Mouse (Mus musculus) embryonic facial prominence, embryonic 11.5 days (tissue): Measurements from ENCODE around the gene Elane. TPM values are rescaled to one million over a fixed set of nuclear protein-coding genes. Genes with fewer than 3 reads are reported as not detected.

ENCODE experiments used
- ATAC-seq: fragments of 200-750 bp; cut with Nextera tagmentation; replicated peaks from 2 replicates; pipeline ENCODE4 v1.8.0; 2017; ENCODE audit warnings: low read depth; ENCODE audit not compliant: insufficient number of reproducible peaks, low FRiP score, low TSS enrichment
- DNase-seq: peaks from one replicate; pipeline ENCODE4 v3.0.0-alpha.2; 2015; ENCODE audit warnings: low spot score
- H3K27ac ChIP-seq: fragments of 300-500 bp; sonication (generic); replicated peaks from 2 replicates; pipeline ENCODE4 v1.5.1; 2014; ENCODE audit warnings: mild to moderate bottlenecking, low read depth, low read length, control low read depth
- H3K27me3 ChIP-seq: fragments of 300-500 bp; sonication (generic); 2 replicates; pipeline ENCODE4 v1.6.1; 2014; ENCODE audit warnings: mild to moderate bottlenecking, low read length, moderate library complexity, mixed read lengths; ENCODE audit not compliant: control insufficient read depth, insufficient read depth
- H3K36me3 ChIP-seq: fragments of 300-500 bp; sonication (generic); replicated peaks from 2 replicates; pipeline ENCODE4 v1.6.1; 2014; ENCODE audit warnings: low read depth, mild to moderate bottlenecking, low read length, moderate library complexity, mixed read lengths; ENCODE audit not compliant: control insufficient read depth, insufficient read depth
- H3K4me1 ChIP-seq: fragments of 300-500 bp; sonication (generic); 2 replicates; pipeline ENCODE4 v1.6.1; 2014; ENCODE audit warnings: low read length, mixed read lengths; ENCODE audit not compliant: control insufficient read depth, insufficient read depth
- H3K4me2 ChIP-seq: fragments of 300-500 bp; sonication (generic); 2 replicates; pipeline ENCODE4 v1.6.1; 2014; ENCODE audit warnings: low read depth, mild to moderate bottlenecking, control low read depth, low read length, moderate library complexity
- H3K4me3 ChIP-seq: fragments of 300-500 bp; sonication (generic); 2 replicates; pipeline ENCODE4 v1.5.1; 2014; ENCODE audit warnings: low read depth, low read length, control low read depth
- H3K9ac ChIP-seq: fragments of 300-500 bp; sonication (generic); replicated peaks from 2 replicates; pipeline ENCODE4 v1.6.1; 2014; ENCODE audit warnings: mild to moderate bottlenecking, control low read depth, low read length
- H3K9me3 ChIP-seq: fragments of 300-500 bp; sonication (generic); replicated peaks from 2 replicates; pipeline ENCODE4 v1.6.1; 2016; ENCODE audit warnings: mild to moderate bottlenecking, low read length, inconsistent platforms, mixed read lengths; ENCODE audit not compliant: control insufficient read depth
- WGBS: fragments of 180-500 bp; shearing (Covaris S2); extraction: QIAGEN DNeasy Blood & Tissue Kit; methylation state at CpG from one replicate; pipeline ENCODE4 v1.1.7; 2014; 5-methylcytosine and 5-hydroxymethylcytosine counted together
- microRNA-seq: library from miRNA; unstranded; fragments of <30 nt; microRNA quantifications from one replicate; pipeline ENCODE4, GENCODE M21; 2016; ENCODE audit warnings: borderline number of aligned reads
- polyA plus RNA-seq: library from polyadenylated mRNA; unstranded; fragments of >200 nt; fragmentation: Nextera tagmentation; extraction: Ambion mirVana; gene quantifications from 2 replicates; pipeline ENCODE4 v1.2.1, GENCODE M21; 2014

Gene Elane
- polyA plus RNA-seq, 1 experiment from 2014 or later = 0.50 TPM

GRCm38 (mm10) chr10:79933861-79934260 is 47.8 kb downstream of the Elane start:
- Histone ChIP-seq H3K4me2 (no peak overlapping the region), H3K4me3 (no peak overlapping the region), H3K27me3 (no peaks in the 10 kb centered on the region), H3K9ac (no peak overlapping the region), H3K9me3 (no peaks in the 10 kb centered on the region), H3K36me3 (no peaks in the 10 kb centered on the region; the same call in 1 of the 2 replicates), H3K4me1 (peaks cover 14% of the 10 kb centered on the region; the same call in 1 of the 2 replicates), H3K27ac (no peak overlapping the region)
- no peak for ATAC-seq
- WGBS = 52% methylated on average over 6 of the region's 6 CpGs
- no peak for DNase-seq

- ATAC-seq (no peak), DNase-seq (no peak)
- Histone ChIP-seq H3K9me3 (no peaks in the 10 kb centered on the region), H3K9ac (no peak overlapping the region), H3K27me3 (no peaks in the 10 kb centered on the region), H3K4me3 (no peak overlapping the region), H3K4me1 (peaks cover 11% of the 10 kb centered on the region; the same call in 1 of the 2 replicates), H3K27ac (no peak overlapping the region), H3K36me3 (no peaks in the 10 kb centered on the region; the same call in 1 of the 2 replicates), H3K4me2 (no peak overlapping the region)
- WGBS = 73% methylated on average over 13 of the region's 13 CpGs
Observed at GRCm38 (mm10) chr10:79934272-79934721, 48.2 kb downstream of the Elane start.

DNA sequence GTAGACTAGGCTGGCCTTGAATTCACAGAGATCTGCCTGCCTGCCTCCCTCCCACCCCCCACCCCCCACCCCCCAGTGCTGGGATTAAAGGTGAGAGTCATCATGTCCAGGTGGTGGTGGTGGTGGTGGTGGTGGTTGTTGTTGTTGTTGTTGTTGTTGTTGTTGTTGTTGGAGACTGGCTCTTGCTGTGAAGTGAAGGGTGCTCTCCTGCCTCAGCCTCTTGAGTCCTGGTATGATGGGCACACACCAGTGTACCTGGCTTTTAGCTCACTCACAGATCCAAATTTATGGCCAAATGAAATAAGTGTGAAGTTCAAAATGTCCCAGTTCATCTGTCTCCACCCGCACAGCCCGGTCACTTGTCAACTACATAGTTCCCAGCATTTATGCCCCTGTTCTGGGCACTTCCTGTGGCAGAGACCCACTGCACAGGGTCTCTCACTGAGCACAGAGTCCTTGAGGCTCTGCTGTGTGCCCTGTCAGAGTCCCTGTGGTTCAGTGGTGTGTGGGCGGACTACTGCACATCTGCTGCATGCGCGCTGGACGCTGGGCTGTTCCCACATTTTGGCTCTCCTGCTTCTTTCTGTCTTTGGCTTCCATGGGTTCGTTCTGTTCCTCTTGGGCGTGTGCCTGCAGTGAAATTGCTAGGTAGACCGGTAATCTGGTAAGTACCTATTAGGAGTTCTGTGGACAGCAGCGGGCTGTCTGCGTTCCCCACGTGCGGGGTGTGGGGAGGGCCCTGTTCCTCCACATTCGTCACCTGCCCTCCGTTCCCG is 48.9 kb downstream of the Elane start:
- DNase-seq = no peak
- Histone ChIP-seq H3K4me2 (no peak overlapping the region), H3K4me3 (no peak overlapping the region), H3K36me3 (no peaks in the 10 kb centered on the region; the same call in 1 of the 2 replicates), H3K9ac (no peak overlapping the region), H3K27me3 (no peaks in the 10 kb centered on the region), H3K4me1 (peaks cover 11% of the 10 kb centered on the region; the same call in 1 of the 2 replicates), H3K27ac (no peak overlapping the region), H3K9me3 (no peaks in the 10 kb centered on the region)
- WGBS = 85% methylated on average over 16 of the region's 16 CpGs
- no peak for ATAC-seq

DNA sequence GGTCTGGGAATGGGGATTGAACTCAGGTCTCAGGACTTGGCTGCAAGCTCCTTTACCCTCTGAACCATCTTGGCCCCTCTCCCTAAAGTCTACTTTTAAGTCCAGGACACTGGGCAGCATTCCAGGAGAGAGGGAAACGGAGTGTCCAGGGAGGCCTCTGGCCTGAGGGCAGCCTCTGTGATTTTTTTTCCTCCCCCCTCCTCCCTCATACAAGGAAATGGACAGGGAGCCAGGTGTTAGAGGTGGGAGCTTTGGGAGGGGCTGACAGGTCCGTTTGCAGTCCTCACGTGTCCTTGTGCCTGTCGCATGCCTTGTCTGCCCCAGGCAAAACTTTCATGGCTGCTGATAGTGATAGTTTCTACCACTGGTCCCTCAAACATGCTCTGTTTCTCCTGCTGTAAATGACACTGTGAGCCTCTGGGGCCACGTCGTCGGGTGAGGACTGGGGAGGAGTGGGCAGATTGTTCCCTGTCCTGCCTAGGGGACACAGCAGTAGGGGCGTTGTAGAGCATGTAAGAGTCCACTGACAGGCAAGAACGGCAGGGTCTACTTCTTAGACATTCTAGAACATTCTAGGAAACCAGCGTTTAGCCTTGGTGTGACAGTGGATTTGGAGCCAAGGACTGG is 50.4 kb downstream of the Elane start:
- no peak for DNase-seq
- H3K4me3 ChIP-seq = no peak overlapping the region
- ATAC-seq = no peak
- H3K9ac ChIP-seq = no peak overlapping the region
- H3K27ac ChIP-seq = no peak overlapping the region
- peaks cover 11% of the 10 kb centered on the region; the same call in 1 of the 2 replicates for H3K4me1 ChIP-seq
- no peak overlapping the region for H3K4me2 ChIP-seq
- WGBS = 65% methylated on average over 10 of the region's 10 CpGs
- H3K9me3 ChIP-seq = no peaks in the 10 kb centered on the region
- no peaks in the 10 kb centered on the region; the same call in 1 of the 2 replicates for H3K36me3 ChIP-seq
- no peaks in the 10 kb centered on the region for H3K27me3 ChIP-seq

GRCm38 (mm10) chr10:79936911-79937441 is 50.9 kb downstream of the Elane start:
- Histone ChIP-seq H3K36me3 (no peaks in the 10 kb centered on the region), H3K9ac (no peak overlapping the region), H3K9me3 (no peaks in the 10 kb centered on the region), H3K27ac (no peak overlapping the region), H3K4me3 (no peak overlapping the region), H3K27me3 (no peaks in the 10 kb centered on the region), H3K4me2 (no peak overlapping the region), H3K4me1 (peaks cover 9% of the 10 kb centered on the region; the same call in 1 of the 2 replicates)
- DNase-seq (no peak), ATAC-seq (no peak)
- 83% methylated on average over 27 of the region's 27 CpGs for WGBS

Small RNA genes lying within 50 kb of the gene (microRNA-seq; reads per million reads assigned to microRNA genes)
- gene Mir6910 = not detected

Other genes starting within 250 kb of the Elane start
- gene Shc2, start 248.3 kb upstream of the Elane start, polyA plus RNA-seq = 9.8 and 10.5 TPM in 2 replicates
- gene Odf3l2, start 240.5 kb upstream of the Elane start, polyA plus RNA-seq = not detected in 2 replicates
- 3.9 and 5.5 TPM in 2 replicates for gene Madcam1, start 221.7 kb upstream of the Elane start, polyA plus RNA-seq
- gene Tpgs1, start 216.9 kb upstream of the Elane start, polyA plus RNA-seq = 65.6 and 67.3 TPM in 2 replicates
- 150 and 157 TPM in 2 replicates for gene Cdc34, start 204.1 kb upstream of the Elane start, polyA plus RNA-seq
- gene Gzmm, start 197.2 kb upstream of the Elane start, polyA plus RNA-seq = 0.77 TPM in 1 of 2 replicates, not detected in the other
- gene Bsg, start 181.8 kb upstream of the Elane start, polyA plus RNA-seq = 630 and 667 TPM in 2 replicates
- gene Hcn2, start 169.6 kb upstream of the Elane start, polyA plus RNA-seq = 0.14 and 0.21 TPM in 2 replicates
- gene Polrmt, start 139.7 kb upstream of the Elane start, polyA plus RNA-seq = 30.5 and 35.6 TPM in 2 replicates
- gene Fgf22, start 131.2 kb upstream of the Elane start, polyA plus RNA-seq = 0.25 and 0.38 TPM in 2 replicates
- 65.1 and 72.7 TPM in 2 replicates for gene Rnf126, start 119.3 kb upstream of the Elane start, polyA plus RNA-seq
- gene Fstl3, start 109.0 kb upstream of the Elane start, polyA plus RNA-seq = 2.4 and 2.7 TPM in 2 replicates
- not detected in 2 replicates for gene Prss57, start 95.3 kb upstream of the Elane start, polyA plus RNA-seq
- 85.7 and 102 TPM in 2 replicates for gene Palm, start 92.7 kb upstream of the Elane start, polyA plus RNA-seq
- gene Misp, start 65.3 kb upstream of the Elane start, polyA plus RNA-seq = 0.39 and 0.82 TPM in 2 replicates
- gene Ptbp1, start 31.8 kb upstream of the Elane start, polyA plus RNA-seq = 237 and 257 TPM in 2 replicates
- gene Prtn3, start 11.8 kb upstream of the Elane start, polyA plus RNA-seq = 10.9 and 11.2 TPM in 2 replicates
- 78.3 and 85.8 TPM in 2 replicates for gene Plppr3, start 11.6 kb upstream of the Elane start, polyA plus RNA-seq
- not detected in 2 replicates for gene Cfd, start 4.6 kb downstream of the Elane start, polyA plus RNA-seq
- gene Med16, start 22.7 kb downstream of the Elane start, polyA plus RNA-seq = 36.5 and 36.9 TPM in 2 replicates
- gene Gm26602, start 24.6 kb downstream of the Elane start, polyA plus RNA-seq = 4.3 and 11.5 TPM in 2 replicates
- gene Kiss1r, start 30.7 kb downstream of the Elane start, polyA plus RNA-seq = 0.48 and 0.75 TPM in 2 replicates
- 116 and 122 TPM in 2 replicates for gene R3hdm4, start 35.0 kb downstream of the Elane start, polyA plus RNA-seq
- 5.0 and 5.2 TPM in 2 replicates for gene Arid3a, start 40.8 kb downstream of the Elane start, polyA plus RNA-seq
- 118 and 123 TPM in 2 replicates for gene Wdr18, start 73.9 kb downstream of the Elane start, polyA plus RNA-seq
- gene Grin3b, start 84.5 kb downstream of the Elane start, polyA plus RNA-seq = 0.21 and 0.22 TPM in 2 replicates
- gene Tmem259, start 98.1 kb downstream of the Elane start, polyA plus RNA-seq = 13.4 and 13.7 TPM in 2 replicates
- 255 and 271 TPM in 2 replicates for gene Cnn2, start 102.3 kb downstream of the Elane start, polyA plus RNA-seq
- gene Abca7, start 110.2 kb downstream of the Elane start, polyA plus RNA-seq = 0.98 and 1.3 TPM in 2 replicates
- 5.2 and 6.7 TPM in 2 replicates for gene Arhgap45, start 130.4 kb downstream of the Elane start, polyA plus RNA-seq
- 266 and 287 TPM in 2 replicates for gene Polr2e, start 153.5 kb downstream of the Elane start, polyA plus RNA-seq
- 515 and 565 TPM in 2 replicates for gene Gpx4, start 160.9 kb downstream of the Elane start, polyA plus RNA-seq
- 5.6 and 6.6 TPM in 2 replicates for gene Sbno2, start 219.3 kb downstream of the Elane start, polyA plus RNA-seq
- gene Stk11, start 229.6 kb downstream of the Elane start, polyA plus RNA-seq = 16.6 and 18.5 TPM in 2 replicates